Mouse (Mus musculus) spleen, adult 2 months (tissue): Measurements from ENCODE around the gene Pde7b.

Experiments used
- CTCF ChIP-seq: fragments of 200-500 bp; IDR thresholded peaks from 2 replicates; pipeline ENCODE4 v1.5.1; 2011; ENCODE audit warnings: mild to moderate bottlenecking, inconsistent platforms; ENCODE audit not compliant: insufficient read depth, insufficient read length, insufficient replicate concordance; ENCODE audit errors: extremely low read depth
- POLR2A ChIP-seq: fragments of 200-500 bp; IDR thresholded peaks from 2 replicates; pipeline ENCODE4 v1.6.1; 2011; ENCODE audit warnings: low read depth, low read length, inconsistent platforms

GRCm38 (mm10) chr10:20379071-20379735 lies 345.7 kb downstream of the Pde7b start:
- TF ChIP-seq CTCF, result no peak
- TF ChIP-seq POLR2A, result no peak
